Mouse (Mus musculus) testis, adult 2 months (tissue): ENCODE data around the gene Wnt10b.

Source experiments
- CTCF ChIP-seq: fragments of 200-500 bp; IDR thresholded peaks from 2 replicates; pipeline ENCODE4 v1.5.1; 2012; ENCODE audit warnings: low read depth, mild to moderate bottlenecking, inconsistent platforms, low read length, moderate library complexity; ENCODE audit not compliant: control insufficient read depth, insufficient read depth, insufficient replicate concordance
- POLR2A ChIP-seq: fragments of 200-500 bp; IDR thresholded peaks from 2 replicates; pipeline ENCODE4 v1.6.1; 2012; ENCODE audit warnings: low read depth, mild to moderate bottlenecking, inconsistent platforms, low read length, moderate library complexity; ENCODE audit not compliant: control insufficient read depth

DNA sequence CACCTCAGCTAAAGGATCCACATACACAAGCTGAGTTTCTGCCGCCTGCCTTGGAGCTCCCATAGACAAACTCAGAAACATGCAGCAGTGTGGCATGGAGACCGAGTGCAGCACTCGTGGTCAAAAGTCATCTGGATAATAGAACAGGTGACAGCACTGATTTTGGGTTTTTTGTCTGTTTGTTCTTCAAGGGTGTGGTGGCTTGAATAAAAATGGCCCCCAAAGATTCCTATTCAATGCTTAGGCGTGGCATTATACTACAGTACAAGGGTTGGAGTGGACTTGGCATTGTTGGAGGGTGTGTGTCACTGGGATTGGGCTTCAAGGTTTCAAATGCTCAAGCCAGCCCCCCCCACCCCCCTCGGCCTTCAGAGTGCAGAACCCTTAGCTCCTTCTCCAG is 44.2 kb upstream of the Wnt10b start:
- no peak for TF ChIP-seq CTCF
- TF ChIP-seq POLR2A, result no peak
